Mouse (Mus musculus) embryonic facial prominence, embryonic 10.5 days (tissue): ENCODE results near the gene Prl2c1. TPM values are rescaled to one million over a fixed set of nuclear protein-coding genes. Genes with fewer than 3 reads are reported as not detected.
"Not testable (repeated sequence)": the region's sequence is repeated elsewhere in the genome, so short reads cannot be mapped to it uniquely, and the experiment has no call there.

ENCODE experiments used
- DNase-seq: peaks from one replicate; pipeline ENCODE4 v3.0.0-alpha.2; 2017; ENCODE audit warnings: low spot score
- H3K27ac ChIP-seq: fragments of 300-500 bp; sonication (generic); replicated peaks from 2 replicates; pipeline ENCODE4 v1.5.1; 2016; ENCODE audit warnings: mild to moderate bottlenecking
- H3K27me3 ChIP-seq: fragments of 300-500 bp; sonication (generic); replicated peaks from 2 replicates; pipeline ENCODE4 v1.6.1; 2016; ENCODE audit warnings: low read depth, mild to moderate bottlenecking; ENCODE audit not compliant: poor library complexity, severe bottlenecking
- H3K36me3 ChIP-seq: fragments of 300-500 bp; sonication (generic); replicated peaks from 2 replicates; pipeline ENCODE4 v1.6.1; 2016; ENCODE audit warnings: mild to moderate bottlenecking, moderate library complexity
- H3K4me1 ChIP-seq: fragments of 300-500 bp; sonication (generic); 2 replicates; pipeline ENCODE4 v1.6.1; 2016
- H3K4me3 ChIP-seq: fragments of 300-500 bp; sonication (generic); 2 replicates; pipeline ENCODE4 v1.5.1; 2016; ENCODE audit warnings: mild to moderate bottlenecking, moderate library complexity
- H3K9me3 ChIP-seq: fragments of 300-500 bp; sonication (generic); 2 replicates; pipeline ENCODE4 v1.6.1; 2016; ENCODE audit warnings: mild to moderate bottlenecking
- WGBS: fragments of 180-500 bp; shearing (Covaris S2); methylation state at CpG from one replicate; pipeline ENCODE4 v1.1.7; 2016; 5-methylcytosine and 5-hydroxymethylcytosine counted together
- polyA plus RNA-seq: library from polyadenylated mRNA; unstranded; fragments of >200 nt; fragmentation: Nextera tagmentation; extraction: Ambion mirVana; gene quantifications from 2 replicates; pipeline ENCODE4 v1.2.1, GENCODE M21; 2016

Prl2c1 gene
- not detected in 2 replicates for polyA plus RNA-seq

- DNase-seq: no peak
- 94% methylated on average over 3 of the region's 3 CpGs for WGBS
- Histone ChIP-seq H3K36me3 (no peaks in the 10 kb centered on the region), H3K4me3 (no peak within 1 kb of the TSS), H3K27me3 (no peaks in the 10 kb centered on the region), H3K4me1 (no peaks in the 10 kb centered on the region), H3K27ac (no peak within 1 kb of the TSS), H3K9me3 (no peaks in the 10 kb centered on the region)
Measured at GRCm38 (mm10) chr13:27849042-27849441, at the start of gene Prl2c1. Gene Prl2c1, plus strand, starts transcription at chr13:27849342.

- no peak for DNase-seq
- Histone ChIP-seq H3K27ac (no peak within 1 kb of the TSS), H3K4me1 (no peaks in the 10 kb centered on the region), H3K4me3 (no peak within 1 kb of the TSS), H3K9me3 (no peaks in the 10 kb centered on the region), H3K27me3 (no peaks in the 10 kb centered on the region), H3K36me3 (no peaks in the 10 kb centered on the region)
- WGBS: 91% methylated on average over 1 of the region's 1 CpGs
Measured at GRCm38 (mm10) chr13:27801354-27801753, 47.8 kb upstream of the Prl2c1 start, which contains the start of gene Prl2a1. Gene Prl2a1, plus strand, starts transcription at chr13:27801654.

DNA sequence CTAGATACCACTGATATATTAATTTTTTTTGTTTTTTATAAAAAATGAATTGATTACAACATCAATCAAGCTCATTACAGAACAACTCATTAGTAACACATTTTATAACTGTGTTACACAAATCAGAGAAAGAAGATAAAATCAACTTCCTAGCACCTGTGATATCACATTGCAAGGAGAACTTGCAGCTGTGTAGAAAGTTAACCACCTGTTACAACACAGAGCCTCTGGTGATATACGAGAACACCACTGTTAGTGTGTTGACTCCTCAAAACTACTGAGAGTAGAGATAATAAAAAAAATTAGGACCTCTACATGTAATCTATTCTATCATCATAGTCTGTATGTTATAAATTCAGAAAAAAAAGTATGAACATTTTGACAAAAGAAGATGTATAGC is 46.4 kb upstream of the Prl2c1 start:
- H3K27ac ChIP-seq: no peak overlapping the region
- no peaks in the 10 kb centered on the region for H3K27me3 ChIP-seq
- no peaks in the 10 kb centered on the region for H3K36me3 ChIP-seq
- H3K9me3 ChIP-seq: no peaks in the 10 kb centered on the region
- WGBS: 79% methylated on average over 1 of the region's 1 CpGs
- DNase-seq: no peak
- H3K4me3 ChIP-seq: no peak overlapping the region
- H3K4me1 ChIP-seq: no peaks in the 10 kb centered on the region

GRCm38 (mm10) chr13:27904236-27904635 is 55.1 kb downstream of the Prl2c1 start:
- H3K4me3 ChIP-seq, H3K9me3 ChIP-seq, H3K27ac ChIP-seq, DNase-seq, H3K4me1 ChIP-seq, H3K27me3 ChIP-seq, H3K36me3 ChIP-seq: not testable (repeated sequence)
- 88% methylated on average over 2 of the region's 2 CpGs for WGBS

Other genes with a start within 250 kb of the Prl2c1 start
- not detected in 2 replicates for gene Prl7b1, start 238.8 kb upstream of the Prl2c1 start, polyA plus RNA-seq
- not detected in 2 replicates for gene Prl7a1, start 206.8 kb upstream of the Prl2c1 start, polyA plus RNA-seq
- not detected in 2 replicates for gene Prl7a2, start 181.3 kb upstream of the Prl2c1 start, polyA plus RNA-seq
- not detected in 2 replicates for gene Prl7d1, start 132.6 kb upstream of the Prl2c1 start, polyA plus RNA-seq
- not detected in 2 replicates for gene Prl7c1, start 68.5 kb upstream of the Prl2c1 start, polyA plus RNA-seq
- gene Prl2a1, start 47.7 kb upstream of the Prl2c1 start, polyA plus RNA-seq: not detected in 2 replicates
- not detected in 2 replicates for gene Prl4a1, start 166.9 kb downstream of the Prl2c1 start, polyA plus RNA-seq